Mouse (Mus musculus) hindbrain, embryonic 10.5 days (tissue): ENCODE data around the gene Arhgap22. TPM values are rescaled to one million over a fixed set of nuclear protein-coding genes. Genes with fewer than 3 reads are reported as not detected.

ENCODE experiments used
- DNase-seq: peaks from one replicate; pipeline ENCODE4 v3.0.0-alpha.2; 2017; ENCODE audit warnings: low spot score
- H3K27ac ChIP-seq: fragments of 300-500 bp; sonication (generic); 2 replicates; pipeline ENCODE4 v1.5.1; 2016; ENCODE audit warnings: mild to moderate bottlenecking, moderate library complexity
- H3K27me3 ChIP-seq: fragments of 300-500 bp; sonication (generic); 2 replicates; pipeline ENCODE4 v1.6.1; 2016; ENCODE audit warnings: mild to moderate bottlenecking; ENCODE audit not compliant: poor library complexity, insufficient read depth, severe bottlenecking
- H3K36me3 ChIP-seq: fragments of 300-500 bp; sonication (generic); 2 replicates; pipeline ENCODE4 v1.6.1; 2016; ENCODE audit warnings: mild to moderate bottlenecking, moderate library complexity
- H3K4me1 ChIP-seq: fragments of 300-500 bp; sonication (generic); replicated peaks from 2 replicates; pipeline ENCODE4 v1.6.1; 2016; ENCODE audit warnings: mild to moderate bottlenecking
- H3K4me3 ChIP-seq: fragments of 300-500 bp; sonication (generic); 2 replicates; pipeline ENCODE4 v1.5.1; 2016; ENCODE audit warnings: mild to moderate bottlenecking, moderate library complexity
- H3K9me3 ChIP-seq: fragments of 300-500 bp; sonication (generic); 2 replicates; pipeline ENCODE4 v1.6.1; 2016; ENCODE audit warnings: mild to moderate bottlenecking, moderate library complexity
- WGBS: fragments of 180-500 bp; shearing (Covaris S2); methylation state at CpG from one replicate; pipeline ENCODE4 v1.1.7; 2016; 5-methylcytosine and 5-hydroxymethylcytosine counted together
- polyA plus RNA-seq: library from polyadenylated mRNA; unstranded; fragments of >200 nt; fragmentation: Nextera tagmentation; extraction: Ambion mirVana; gene quantifications from 2 replicates; pipeline ENCODE4 v1.2.1, GENCODE M21; 2016

Gene Arhgap22
- polyA plus RNA-seq, 1 experiment from 2014 or later: 4.2 TPM

- Histone ChIP-seq H3K27me3 (peaks cover 53% of the 10 kb centered on the region), H3K36me3 (no peaks in the 10 kb centered on the region), H3K4me3 (peak overlapping the region; percentile 55), H3K4me1 (peaks cover 11% of the 10 kb centered on the region), H3K9me3 (no peaks in the 10 kb centered on the region), H3K27ac (peak overlapping the region; percentile 37; the same call in 1 of the 2 replicates)
- WGBS: 2% methylated on average over 42 of the region's 42 CpGs
- peak; percentile 23 for DNase-seq
Measured at GRCm38 (mm10) chr14:33351019-33351418, 137.2 kb downstream of the Arhgap22 start.

- WGBS: 76% methylated on average over 6 of the region's 6 CpGs
- H3K36me3 ChIP-seq: no peaks in the 10 kb centered on the region
- H3K9me3 ChIP-seq: no peaks in the 10 kb centered on the region
- peaks cover 11% of the 10 kb centered on the region for H3K4me1 ChIP-seq
- no peak overlapping the region for H3K4me3 ChIP-seq
- DNase-seq: no peak
- H3K27me3 ChIP-seq: peaks cover 53% of the 10 kb centered on the region
- no peak overlapping the region for H3K27ac ChIP-seq
Measured at GRCm38 (mm10) chr14:33351984-33352722, 138.3 kb downstream of the Arhgap22 start.

GRCm38 (mm10) chr14:33352890-33353289 lies 139.1 kb downstream of the Arhgap22 start:
- peaks cover 53% of the 10 kb centered on the region for H3K27me3 ChIP-seq
- 83% methylated on average over 6 of the region's 6 CpGs for WGBS
- H3K4me1 ChIP-seq: peaks cover 15% of the 10 kb centered on the region
- H3K36me3 ChIP-seq: no peaks in the 10 kb centered on the region
- no peak overlapping the region for H3K27ac ChIP-seq
- no peak for DNase-seq
- H3K9me3 ChIP-seq: no peaks in the 10 kb centered on the region
- no peak overlapping the region for H3K4me3 ChIP-seq

- Histone ChIP-seq H3K27me3 (peaks cover 36% of the 10 kb centered on the region), H3K9me3 (no peaks in the 10 kb centered on the region), H3K36me3 (no peaks in the 10 kb centered on the region), H3K27ac (no peak overlapping the region), H3K4me3 (no peak overlapping the region), H3K4me1 (peaks cover 19% of the 10 kb centered on the region)
- WGBS: 83% methylated on average over 5 of the region's 5 CpGs
- no peak for DNase-seq
Measured at GRCm38 (mm10) chr14:33355276-33355675, 141.4 kb downstream of the Arhgap22 start.

- H3K27me3 ChIP-seq: peaks cover 16% of the 10 kb centered on the region
- no peak overlapping the region for H3K27ac ChIP-seq
- no peaks in the 10 kb centered on the region for H3K36me3 ChIP-seq
- DNase-seq: no peak
- H3K4me1 ChIP-seq: peaks cover 32% of the 10 kb centered on the region
- no peak overlapping the region for H3K4me3 ChIP-seq
- WGBS: 79% methylated on average over 12 of the region's 12 CpGs
- no peaks in the 10 kb centered on the region for H3K9me3 ChIP-seq
Measured at GRCm38 (mm10) chr14:33357600-33358368, 144.0 kb downstream of the Arhgap22 start.

- Histone ChIP-seq H3K27me3 (peaks cover 8% of the 10 kb centered on the region; the same call in 1 of the 2 replicates), H3K36me3 (no peaks in the 10 kb centered on the region), H3K27ac (no peak overlapping the region), H3K4me1 (peaks cover 42% of the 10 kb centered on the region), H3K4me3 (no peak overlapping the region), H3K9me3 (no peaks in the 10 kb centered on the region)
- DNase-seq: no peak
- 89% methylated on average over 8 of the region's 8 CpGs for WGBS
Measured at GRCm38 (mm10) chr14:33358891-33359290, 145.1 kb downstream of the Arhgap22 start.

GRCm38 (mm10) chr14:33361546-33361945 lies 147.7 kb downstream of the Arhgap22 start:
- DNase-seq: peak; percentile 37
- no peak overlapping the region for H3K4me3 ChIP-seq
- no peak overlapping the region; the same call in 1 of the 2 replicates for H3K27ac ChIP-seq
- no peaks in the 10 kb centered on the region for H3K36me3 ChIP-seq
- H3K27me3 ChIP-seq: peaks cover 8% of the 10 kb centered on the region; the same call in 1 of the 2 replicates
- H3K4me1 ChIP-seq: peaks cover 41% of the 10 kb centered on the region
- H3K9me3 ChIP-seq: no peaks in the 10 kb centered on the region
- 57% methylated on average over 4 of the region's 4 CpGs for WGBS

- Histone ChIP-seq H3K27me3 (peaks cover 8% of the 10 kb centered on the region; the same call in 1 of the 2 replicates), H3K27ac (0 out of 2 replicates have a peak overlapping the region, but pooled peaks have one; percentile 62), H3K4me3 (no peak overlapping the region), H3K4me1 (peaks cover 47% of the 10 kb centered on the region), H3K36me3 (no peaks in the 10 kb centered on the region), H3K9me3 (no peaks in the 10 kb centered on the region)
- 72% methylated on average over 14 of the region's 14 CpGs for WGBS
- DNase-seq: no peak
Measured at GRCm38 (mm10) chr14:33362122-33362521, 148.3 kb downstream of the Arhgap22 start.

- Histone ChIP-seq H3K27ac (peak overlapping the region; percentile 62; the same call in 1 of the 2 replicates), H3K36me3 (no peaks in the 10 kb centered on the region), H3K4me3 (no peak overlapping the region), H3K27me3 (peaks cover 8% of the 10 kb centered on the region; the same call in 1 of the 2 replicates), H3K9me3 (no peaks in the 10 kb centered on the region), H3K4me1 (peaks cover 48% of the 10 kb centered on the region)
- DNase-seq: no peak
- 43% methylated on average over 10 of the region's 10 CpGs for WGBS
Measured at GRCm38 (mm10) chr14:33362807-33363206, 149.0 kb downstream of the Arhgap22 start.

GRCm38 (mm10) chr14:33363611-33364010 lies 149.8 kb downstream of the Arhgap22 start:
- peaks cover 43% of the 10 kb centered on the region for H3K4me1 ChIP-seq
- WGBS: 84% methylated on average over 5 of the region's 5 CpGs
- no peaks in the 10 kb centered on the region for H3K9me3 ChIP-seq
- no peaks in the 10 kb centered on the region for H3K36me3 ChIP-seq
- H3K27me3 ChIP-seq: peaks cover 8% of the 10 kb centered on the region; the same call in 1 of the 2 replicates
- no peak overlapping the region for H3K27ac ChIP-seq
- no peak overlapping the region for H3K4me3 ChIP-seq
- DNase-seq: no peak

GRCm38 (mm10) chr14:33364061-33364460 lies 150.2 kb downstream of the Arhgap22 start:
- 93% methylated on average over 2 of the region's 2 CpGs for WGBS

GRCm38 (mm10) chr14:33366891-33367777 lies 153.3 kb downstream of the Arhgap22 start:
- Histone ChIP-seq H3K27ac (peak overlapping the region; percentile 67; the same call in 1 of the 2 replicates), H3K4me3 (no peak overlapping the region), H3K27me3 (peaks cover 2% of the 10 kb centered on the region; the same call in 1 of the 2 replicates), H3K9me3 (no peaks in the 10 kb centered on the region), H3K4me1 (peaks cover 45% of the 10 kb centered on the region), H3K36me3 (no peaks in the 10 kb centered on the region)
- DNase-seq: peak; percentile 4
- 78% methylated on average over 30 of the region's 30 CpGs for WGBS

More at GRCm38 (mm10) chr14:33364061-33364460, 150.2 kb downstream of the Arhgap22 start:
- Histone ChIP-seq H3K27me3 (peaks cover 7% of the 10 kb centered on the region; the same call in 1 of the 2 replicates), H3K27ac (no peak overlapping the region), H3K9me3 (no peaks in the 10 kb centered on the region), H3K4me3 (no peak overlapping the region), H3K36me3 (no peaks in the 10 kb centered on the region), H3K4me1 (peaks cover 43% of the 10 kb centered on the region)
- DNase-seq: no peak
